Mouse (Mus musculus): ENCODE results near the gene Heyl.

- TF ChIP-seq CTCF (conservative IDR thresholded peaks at IDR 0.05; ENCODE audit: insufficient read depth, insufficient read length, low read depth, low read length), result no peak
- no peak for TF ChIP-seq POLR2A (IDR thresholded peaks at IDR 0.05; ENCODE audit: low read depth, low read length)
Measured at GRCm38 (mm10) chr4:123196695-123197094, 36.7 kb upstream of the Heyl start.
